Comparison of ENCODE assay signal across 8 mouse cellular contexts in genomic region chr5:136882055-136882787, GRCm38 (mm10). TPM values are rescaled to one million over a fixed set of nuclear protein-coding genes. Genes with fewer than 3 reads are reported as not detected.
DNase-seq lines count a peak whose midpoint lies in the region; ATAC-seq and TF ChIP-seq lines count a peak whose summit lies in the region.

No protein-coding gene starts in this region.

- ATAC-seq in limb, embryonic 13.5 days (ENCODE audit: low FRiP score, low read depth) = peak; percentile 24; the same call in 1 of the 2 replicates
- no peak for ATAC-seq in stomach, postnatal 0 days (ENCODE audit: low FRiP score, low TSS enrichment)

- H3K27ac ChIP-seq in limb, embryonic 13.5 days = peak overlapping the region; percentile 90
- H3K27ac ChIP-seq in stomach, postnatal 0 days (replicated peaks) = no peak overlapping the region

- H3K4me3 ChIP-seq in limb, embryonic 13.5 days = peak overlapping the region; percentile 91
- peak overlapping the region; percentile 38 for H3K4me3 ChIP-seq in stomach, postnatal 0 days (ENCODE audit: low read depth, low read length)

- H3K36me3 ChIP-seq in limb, embryonic 13.5 days = peaks cover 15% of the 10 kb centered on the region
- no peaks in the 10 kb centered on the region for H3K36me3 ChIP-seq in stomach, postnatal 0 days (ENCODE audit: control insufficient read depth, insufficient read depth, low read length)

- TF ChIP-seq EP300 in stomach, postnatal 0 days (optimal IDR thresholded peaks at IDR 0.05) = no peak

- TF ChIP-seq CTCF in stomach, postnatal 0 days (IDR thresholded peaks at IDR 0.05; ENCODE audit: low read depth) = no peak

- H3K4me2 ChIP-seq in limb, embryonic 13.5 days (replicated peaks) = peak overlapping the region; percentile 83
- peak overlapping the region; percentile 58 for H3K4me2 ChIP-seq in stomach, postnatal 0 days (replicated peaks; ENCODE audit: low read depth)

- no peaks in the 10 kb centered on the region for H3K27me3 ChIP-seq in limb, embryonic 13.5 days
- H3K27me3 ChIP-seq in stomach, postnatal 0 days (ENCODE audit: control insufficient read depth, insufficient read depth, low read length) = peaks cover 5% of the 10 kb centered on the region

- H3K9me3 ChIP-seq in limb, embryonic 13.5 days = no peaks in the 10 kb centered on the region
- no peaks in the 10 kb centered on the region for H3K9me3 ChIP-seq in stomach, postnatal 0 days (ENCODE audit: control insufficient read depth, low read length)

- DNase-seq in embryo, embryonic 9.5 days (ENCODE audit: extremely low spot score) = peak; percentile 33
- DNase-seq in embryo, embryonic 11 days = no peak
- DNase-seq in right cerebral cortex, postnatal 4 days = peak; percentile 16
- no peak for DNase-seq in right cerebral cortex, adult 18-20 months
- no peak for DNase-seq in stomach, postnatal 0 days (ENCODE audit: low spot score)
- DNase-seq in thymus, postnatal 4 days = no peak
- DNase-seq in layer of hippocampus, adult 9-11 months = no peak

- H3K9ac ChIP-seq in limb, embryonic 13.5 days = peak overlapping the region; percentile 94
- H3K9ac ChIP-seq in stomach, postnatal 0 days (ENCODE audit: low read length) = peak overlapping the region; percentile 53

- H3K4me1 ChIP-seq in limb, embryonic 13.5 days = peaks cover 23% of the 10 kb centered on the region
- H3K4me1 ChIP-seq in stomach, postnatal 0 days (replicated peaks; ENCODE audit: control insufficient read depth, insufficient read depth) = no peaks in the 10 kb centered on the region

- WGBS in limb, embryonic 13.5 days = under 1% methylated on average over 47 of the region's 47 CpGs
- 4% methylated on average over 47 of the region's 47 CpGs for WGBS in stomach, postnatal 0 days

RNA-seq across cellular contexts. Expression of gene Col26a1, which starts 0.8 kb away (rescaled TPM):
- polyA plus RNA-seq in limb, embryonic 13.5 days (2015; fragmentation: Nextera tagmentation; extraction: Ambion mirVana) = 136 and 141 TPM in 2 replicates
- polyA plus RNA-seq in stomach, postnatal 0 days (2015; fragmentation: Nextera tagmentation; extraction: Ambion mirVana) = 2.9 and 3.5 TPM in 2 replicates

RNA-seq across cellular contexts. Expression of gene Ift22, which starts 25.7 kb away (rescaled TPM):
- 60.4 and 65.8 TPM in 2 replicates for polyA plus RNA-seq in limb, embryonic 13.5 days (2015; fragmentation: Nextera tagmentation; extraction: Ambion mirVana)
- 26.1 and 28.4 TPM in 2 replicates for polyA plus RNA-seq in stomach, postnatal 0 days (2015; fragmentation: Nextera tagmentation; extraction: Ambion mirVana)

Comparison
In these comparisons a context has a peak if more than half of its experiments do, and no peak if none do; other contexts are left out.
1. DNase-seq: peak in embryo, embryonic 9.5 days (single experiment) and right cerebral cortex, postnatal 4 days (single experiment); none in embryo, embryonic 11 days (single experiment), right cerebral cortex, adult 18-20 months (single experiment), stomach, postnatal 0 days (single experiment), thymus, postnatal 4 days (single experiment) and layer of hippocampus, adult 9-11 months (single experiment).
2. RNA of gene Col26a1, which starts 0.8 kb away (polyA plus RNA-seq): 136 to 141 TPM in limb, embryonic 13.5 days; 2.9 to 3.5 TPM in stomach, postnatal 0 days; every median in the first group is over 10 times any median in the second.